Mouse (Mus musculus) C2C12 (cell line): ENCODE data around the gene Flrt1. TPM values are rescaled to one million over a fixed set of nuclear protein-coding genes. Genes with fewer than 3 reads are reported as not detected.

ENCODE experiments used
- H3K27me3 ChIP-seq: one replicate; pipeline ENCODE4 v1.6.1; 2011; ENCODE audit not compliant: control insufficient read depth, insufficient read depth, insufficient read length
- H3K36me3 ChIP-seq: one replicate; pipeline ENCODE4 v1.6.1; 2011; ENCODE audit not compliant: control insufficient read depth, insufficient read depth
- H3K4me3 ChIP-seq: one replicate; pipeline ENCODE4 v1.5.1; 2011; ENCODE audit warnings: mild to moderate bottlenecking, control low read depth; ENCODE audit not compliant: poor library complexity, insufficient read depth, severe bottlenecking
- H3K79me2 ChIP-seq: one replicate; pipeline ENCODE4 v1.6.1; 2011; ENCODE audit not compliant: control insufficient read depth, insufficient read depth
- H3K79me3 ChIP-seq: one replicate; pipeline ENCODE4 v1.6.1; 2011; ENCODE audit warnings: low read depth, control low read depth
- H3ac ChIP-seq: one replicate; pipeline ENCODE3; 2011; ENCODE audit warnings: low read depth; ENCODE audit not compliant: control insufficient read depth, insufficient read length
- CEBPB ChIP-seq: IDR thresholded peaks from one replicate; pipeline ENCODE4 v1.6.1; 2011; ENCODE audit warnings: low read depth, mild to moderate bottlenecking, control low read depth, moderate library complexity
- CTCF ChIP-seq: IDR thresholded peaks from one replicate; pipeline ENCODE4 v1.5.1; 2011; ENCODE audit not compliant: control insufficient read depth, insufficient read depth, insufficient read length
- FOSL1 ChIP-seq: IDR thresholded peaks from one replicate; pipeline ENCODE4 v1.8.0; 2011; ENCODE audit warnings: mild to moderate bottlenecking, low read length; ENCODE audit not compliant: poor library complexity, insufficient read depth, severe bottlenecking
- MAX ChIP-seq: IDR thresholded peaks from one replicate; pipeline ENCODE4 v1.6.1; 2011; ENCODE audit warnings: mild to moderate bottlenecking, control low read depth
- MYOD1 ChIP-seq: IDR thresholded peaks from one replicate; pipeline ENCODE4 v1.6.1; 2011; ENCODE audit warnings: low read depth; ENCODE audit not compliant: control insufficient read depth, insufficient read length
- MYOG ChIP-seq: IDR thresholded peaks from one replicate; pipeline ENCODE4 v1.6.1; 2011; ENCODE audit not compliant: control insufficient read depth, insufficient read length; ENCODE audit errors: extremely low read depth
- USF1 ChIP-seq: IDR thresholded peaks from one replicate; pipeline ENCODE4 v1.6.1; 2011; ENCODE audit warnings: low read depth, mild to moderate bottlenecking, control low read depth, moderate library complexity
- polyA plus RNA-seq: library from polyadenylated mRNA; unstranded; fragments of >200 nt; fragmentation: generic; extraction: Trizol; gene quantifications from one replicate; pipeline ENCODE4 v1.2.1, GENCODE M21; 2012; ENCODE audit warnings: missing spikeins

Flrt1 gene
- polyA plus RNA-seq, 1 experiment, result 0.08 TPM

DNA sequence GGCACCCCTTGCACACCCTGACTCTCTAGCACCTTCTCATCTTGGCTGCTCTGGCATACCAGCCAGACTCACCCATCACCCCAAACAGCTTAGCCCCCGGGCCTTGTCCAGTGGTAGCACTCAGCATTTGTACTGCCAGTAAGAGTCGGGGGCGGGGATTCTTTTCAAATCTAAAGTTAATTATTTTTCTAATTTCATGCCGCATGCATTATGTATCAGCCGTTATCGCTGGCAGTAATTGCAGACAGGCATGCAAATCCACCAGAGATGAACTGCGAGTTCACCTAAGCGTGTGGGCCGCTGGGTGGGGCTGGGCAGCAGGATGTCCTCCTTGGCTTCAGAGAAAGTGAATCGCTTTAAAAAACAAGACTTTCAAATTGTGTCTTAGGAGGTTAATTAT is 3.5 kb downstream of the Flrt1 start:
- Histone ChIP-seq H3K27me3 (peaks cover under 1% of the 10 kb centered on the region), H3ac (no peak overlapping the region), H3K79me3 (no peaks in the 10 kb centered on the region), H3K79me2 (no peaks in the 10 kb centered on the region), H3K4me3 (no peak overlapping the region), H3K36me3 (no peaks in the 10 kb centered on the region)
- no peak for TF ChIP-seq MYOD1

DNA sequence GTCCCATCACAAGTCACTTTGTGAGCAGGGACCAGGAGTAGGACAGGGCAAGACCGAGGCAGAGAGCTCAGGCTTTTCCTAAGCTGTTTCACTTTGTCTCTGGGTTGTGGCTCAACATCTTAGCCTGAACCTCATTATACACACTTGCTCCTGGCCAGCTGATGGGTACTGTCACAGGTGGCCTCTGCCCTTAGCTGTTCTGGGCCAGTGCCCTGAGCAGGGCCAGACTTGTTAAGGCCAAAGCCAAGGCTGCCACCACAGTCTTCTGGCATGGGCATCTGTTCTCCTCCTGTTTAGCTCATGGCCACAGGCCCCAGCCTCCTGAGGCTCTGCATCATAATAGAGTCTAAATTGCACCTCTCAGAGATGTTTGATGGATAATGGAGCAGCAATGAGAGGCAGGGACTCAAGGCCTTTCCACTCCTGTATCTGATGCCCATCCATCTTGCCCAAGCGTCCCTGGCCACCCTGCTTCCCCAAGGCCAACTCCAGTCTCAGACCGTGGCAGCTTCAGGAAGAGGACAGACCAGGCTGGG is 5.8 kb downstream of the Flrt1 start:
- H3K79me2 ChIP-seq, result no peaks in the 10 kb centered on the region
- H3ac ChIP-seq, result no peak overlapping the region
- no peak overlapping the region for H3K4me3 ChIP-seq
- H3K27me3 ChIP-seq, result peaks cover 4% of the 10 kb centered on the region
- TF ChIP-seq CTCF (no peak), MAX (no peak), USF1 (no peak), MYOG (no peak), CEBPB (no peak), MYOD1 (no peak), FOSL1 (no peak)
- no peaks in the 10 kb centered on the region for H3K36me3 ChIP-seq
- H3K79me3 ChIP-seq, result no peaks in the 10 kb centered on the region

DNA sequence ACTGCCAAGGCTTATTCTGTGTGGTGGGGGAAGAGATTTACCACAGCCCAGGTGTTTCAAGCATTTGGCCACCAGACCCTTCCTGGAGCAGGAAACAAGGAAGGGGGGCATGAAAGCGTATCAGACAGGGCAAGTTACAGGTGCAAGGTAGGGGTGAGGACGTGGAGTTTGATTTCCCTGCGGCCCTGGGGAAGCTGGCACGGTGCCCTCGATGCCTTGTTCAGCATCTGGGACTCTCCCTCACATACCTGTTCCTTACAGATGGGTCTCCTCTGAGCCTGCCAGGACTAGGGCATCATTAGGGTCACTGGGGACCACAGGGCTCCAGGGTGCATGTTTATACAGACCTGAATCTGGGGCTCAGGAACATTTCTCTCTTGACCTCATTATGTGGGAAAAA is 12.8 kb downstream of the Flrt1 start:
- no peak for TF ChIP-seq MYOD1
- TF ChIP-seq USF1, result no peak
- TF ChIP-seq CTCF, result no peak
- H3K79me2 ChIP-seq, result no peaks in the 10 kb centered on the region
- no peak overlapping the region for H3K4me3 ChIP-seq
- no peaks in the 10 kb centered on the region for H3K79me3 ChIP-seq
- peaks cover 4% of the 10 kb centered on the region for H3K27me3 ChIP-seq
- no peak overlapping the region for H3ac ChIP-seq
- H3K36me3 ChIP-seq, result no peaks in the 10 kb centered on the region

DNA sequence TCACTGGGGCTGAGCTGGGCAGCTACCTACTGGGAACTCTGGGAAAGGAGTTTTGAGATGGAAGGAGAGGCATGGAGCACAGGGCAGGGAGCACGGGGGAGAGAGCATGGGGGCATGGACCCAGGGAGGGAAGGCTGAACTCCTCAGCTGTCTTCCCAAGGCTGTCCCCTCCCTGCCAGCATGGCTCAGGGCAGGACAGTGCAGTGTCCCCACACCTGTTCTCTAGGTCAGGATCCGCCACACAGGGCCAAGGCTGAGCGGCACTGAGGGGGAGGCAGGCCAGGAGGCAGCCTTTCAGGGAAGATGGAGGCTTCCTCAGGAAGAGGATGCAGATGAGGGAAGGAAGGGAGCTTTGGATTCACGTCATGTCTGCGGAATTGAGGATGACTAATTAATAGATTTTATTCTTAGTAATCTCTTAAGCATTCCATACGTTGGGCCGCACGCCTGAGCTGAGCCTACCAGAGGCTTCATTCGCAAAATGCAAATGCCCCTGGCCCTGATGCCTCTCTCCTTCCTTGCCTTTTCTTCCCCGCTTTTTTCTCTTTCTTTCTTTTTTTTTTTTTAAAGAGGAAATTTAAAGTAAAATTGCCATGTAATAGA is 14.0 kb downstream of the Flrt1 start:
- Histone ChIP-seq H3K79me2 (no peaks in the 10 kb centered on the region), H3K27me3 (no peaks in the 10 kb centered on the region), H3K4me3 (no peak overlapping the region), H3K36me3 (no peaks in the 10 kb centered on the region), H3K79me3 (no peaks in the 10 kb centered on the region), H3ac (no peak overlapping the region)
- TF ChIP-seq FOSL1, result no peak

DNA sequence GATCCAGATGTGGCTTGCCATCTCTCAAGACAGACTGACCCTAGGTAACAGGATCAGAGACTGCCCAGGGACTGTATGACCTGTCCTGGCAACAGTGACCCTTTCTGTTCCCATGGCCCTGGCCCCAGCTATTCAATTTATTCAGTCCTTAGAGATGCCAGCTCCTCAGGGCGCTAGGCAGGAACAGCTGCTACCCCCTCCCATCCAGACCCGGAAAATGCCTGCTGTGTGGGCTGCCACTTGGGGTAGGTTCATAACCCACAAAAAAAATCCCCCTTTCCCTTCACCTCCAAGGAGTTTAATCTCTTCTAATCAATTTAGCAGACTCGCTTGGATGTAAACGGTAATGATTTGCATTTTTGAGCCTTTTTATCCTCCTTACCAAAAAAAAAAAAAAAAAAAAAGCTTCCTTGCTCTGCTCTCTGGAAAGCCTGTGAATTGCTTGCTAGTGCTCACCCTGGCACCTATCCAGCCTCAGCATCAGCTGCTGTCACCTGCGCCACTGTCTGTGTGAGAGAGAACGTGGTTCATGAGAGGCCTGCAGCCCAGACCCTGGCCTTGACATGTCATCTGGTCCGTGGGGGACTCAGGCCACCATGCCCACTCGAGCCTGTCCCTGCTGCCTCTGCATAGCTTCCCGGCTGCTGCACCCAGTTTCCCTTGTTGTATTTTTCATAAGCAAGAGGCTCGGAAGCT is 15.0 kb downstream of the Flrt1 start:
- Histone ChIP-seq H3K36me3 (no peaks in the 10 kb centered on the region), H3ac (no peak overlapping the region), H3K27me3 (no peaks in the 10 kb centered on the region), H3K79me3 (no peaks in the 10 kb centered on the region), H3K79me2 (no peaks in the 10 kb centered on the region), H3K4me3 (no peak overlapping the region)
- TF ChIP-seq MAX (no peak), MYOD1 (no peak), CTCF (no peak)

DNA sequence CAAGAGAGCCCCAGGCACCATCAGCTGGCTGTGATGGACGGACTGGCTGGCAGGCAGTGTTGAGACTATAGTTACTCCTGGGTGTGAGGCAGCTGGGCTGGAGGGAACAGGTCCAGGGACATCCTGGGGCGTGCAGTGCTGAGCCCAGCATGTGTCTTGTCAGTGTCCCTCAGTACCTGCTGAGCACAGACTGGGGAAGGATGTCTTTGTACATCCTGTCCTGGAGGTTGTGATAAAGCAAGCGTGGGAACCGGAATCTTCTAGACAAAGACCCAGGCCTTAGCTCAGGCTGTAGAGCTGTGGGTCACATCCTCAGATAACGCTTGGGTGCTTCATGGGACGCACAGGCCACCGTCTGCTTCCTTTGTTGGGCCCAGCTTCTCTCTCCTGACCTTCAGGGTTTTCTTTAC is 15.7 kb downstream of the Flrt1 start:
- TF ChIP-seq MYOG, result no peak
- no peak for TF ChIP-seq CEBPB
- TF ChIP-seq USF1, result no peak
- TF ChIP-seq CTCF, result no peak
- TF ChIP-seq FOSL1, result no peak
- no peak for TF ChIP-seq MYOD1
- TF ChIP-seq MAX, result no peak
- Histone ChIP-seq H3K79me3 (no peaks in the 10 kb centered on the region), H3K27me3 (no peaks in the 10 kb centered on the region), H3ac (no peak overlapping the region), H3K36me3 (no peaks in the 10 kb centered on the region), H3K4me3 (no peak overlapping the region), H3K79me2 (no peaks in the 10 kb centered on the region)
